In genomic region chr3:101807646-101808045, GRCm38 (mm10) we compare ENCODE assay signal across 17 mouse cellular contexts. TPM values are rescaled to one million over a fixed set of nuclear protein-coding genes. Genes with fewer than 3 reads are reported as not detected.
A peak's percentile ranks its signal among the peaks of the same experiment; 100 is the strongest.
DNase-seq lines count a peak whose midpoint lies in the region; ATAC-seq lines count a peak whose summit lies in the region.
"Had no signal": no experiment of that assay in that cellular context is flagged by ENCODE, and none has a peak within 500 bp of the region (broad histone marks: within the 10 kb centered on the region; RNA-seq: fewer than 3 reads in every experiment).

No protein-coding gene starts in this region.

- no peaks in the 10 kb centered on the region for H3K36me3 ChIP-seq in heart, embryonic 16.5 days (ENCODE audit: control insufficient read depth, insufficient read depth)
- no peaks in the 10 kb centered on the region for H3K36me3 ChIP-seq in heart, embryonic 11.5 days (ENCODE audit: control insufficient read depth, insufficient read depth, low read length)
- H3K36me3 ChIP-seq in embryonic facial prominence, embryonic 10.5 days (replicated peaks) = no peaks in the 10 kb centered on the region
- H3K36me3 ChIP-seq: limb, embryonic 10.5 days had no signal

- H3K4me3 ChIP-seq in heart, embryonic 16.5 days (ENCODE audit: low read length) = no peak overlapping the region
- no peak overlapping the region for H3K4me3 ChIP-seq in heart, embryonic 11.5 days (ENCODE audit: low read depth, low read length)
- H3K4me3 ChIP-seq in embryonic facial prominence, embryonic 10.5 days = no peak overlapping the region
- H3K4me3 ChIP-seq: limb, embryonic 10.5 days; myocyte had no signal

- no peak for ATAC-seq in heart, embryonic 16.5 days (replicated peaks; ENCODE audit: extremely low read depth, insufficient read depth, low FRiP score)
- ATAC-seq in heart, embryonic 11.5 days (replicated peaks; ENCODE audit: insufficient number of reproducible peaks, low FRiP score, low TSS enrichment) = no peak

- WGBS in heart, embryonic 16.5 days = 52% methylated on average over 6 of the region's 6 CpGs
- WGBS in heart, embryonic 11.5 days (ENCODE audit: insufficient replicate concordance) = 53% methylated on average over 6 of the region's 6 CpGs
- WGBS in embryonic facial prominence, embryonic 10.5 days = 87% methylated on average over 6 of the region's 6 CpGs

- no peaks in the 10 kb centered on the region for H3K9me3 ChIP-seq in heart, embryonic 16.5 days (replicated peaks; ENCODE audit: control insufficient read depth, low read length)
- no peaks in the 10 kb centered on the region for H3K9me3 ChIP-seq in heart, embryonic 11.5 days (replicated peaks; ENCODE audit: control insufficient read depth, low read length)
- no peaks in the 10 kb centered on the region for H3K9me3 ChIP-seq in embryonic facial prominence, embryonic 10.5 days
- H3K9me3 ChIP-seq: limb, embryonic 10.5 days had no signal

- H3K9ac ChIP-seq in heart, embryonic 16.5 days (ENCODE audit: low read length) = 0 out of 2 replicates have a peak overlapping the region, but pooled peaks have one; percentile 9
- H3K9ac ChIP-seq in heart, embryonic 11.5 days (ENCODE audit: low read depth, low read length) = no peak overlapping the region; the same call in 1 of the 2 replicates

- peak; percentile 98 for DNase-seq in brain, adult 2 months (ENCODE audit: low read depth, low spot score)
- DNase-seq in cerebellum, adult 18-20 months = peak; percentile 86 to 94
- DNase-seq in cerebellum, postnatal 25 days = peak; percentile 85 to 86
- no peak for DNase-seq in kidney, adult 18-20 months
- DNase-seq in embryonic facial prominence, embryonic 10.5 days (ENCODE audit: low spot score) = no peak
- DNase-seq: adrenal gland, adult 2 months; kidney, postnatal 4 days; layer of hippocampus, adult 9-11 months; lung, adult 18-20 months; right cerebral cortex, postnatal 25 days; thymus, adult 2 months had no signal

- peak overlapping the region; percentile 0; the same call in 1 of the 2 replicates for H3K27ac ChIP-seq in heart, embryonic 16.5 days (ENCODE audit: low read length)
- H3K27ac ChIP-seq in heart, embryonic 11.5 days (ENCODE audit: low read depth, low read length) = no peak overlapping the region
- no peak overlapping the region for H3K27ac ChIP-seq in embryonic facial prominence, embryonic 10.5 days (replicated peaks)

- H3K4me1 ChIP-seq in heart, embryonic 16.5 days (ENCODE audit: control insufficient read depth, insufficient read depth, low read length) = peaks cover 44% of the 10 kb centered on the region
- H3K4me1 ChIP-seq in heart, embryonic 11.5 days (ENCODE audit: control insufficient read depth, insufficient read depth, low read length) = peaks cover 40% of the 10 kb centered on the region
- peaks cover 36% of the 10 kb centered on the region for H3K4me1 ChIP-seq in embryonic facial prominence, embryonic 10.5 days

- no peaks in the 10 kb centered on the region for H3K27me3 ChIP-seq in heart, embryonic 16.5 days (ENCODE audit: control insufficient read depth, insufficient read depth, low read length)
- H3K27me3 ChIP-seq in heart, embryonic 11.5 days (ENCODE audit: control insufficient read depth, insufficient read depth, low read length) = no peaks in the 10 kb centered on the region
- H3K27me3 ChIP-seq in embryonic facial prominence, embryonic 10.5 days (replicated peaks; ENCODE audit: low read depth, poor library complexity, severe bottlenecking) = peaks cover 36% of the 10 kb centered on the region

- no peak overlapping the region for H3K4me2 ChIP-seq in heart, embryonic 16.5 days (ENCODE audit: low read depth, low read length)
- H3K4me2 ChIP-seq in heart, embryonic 11.5 days = no peak overlapping the region

RNA-seq across cellular contexts. Expression of gene Mab21l3, which starts 41.1 kb away (rescaled TPM):
- 0.29 and 0.38 TPM in 2 replicates for polyA plus RNA-seq in heart, embryonic 16.5 days (2015; fragmentation: Nextera tagmentation; extraction: Ambion mirVana)
- polyA plus RNA-seq in heart, embryonic 11.5 days (2014; fragmentation: Nextera tagmentation; extraction: Ambion mirVana) = 0.11 and 0.25 TPM in 2 replicates
- 0.67 and 0.85 TPM in 2 replicates for polyA plus RNA-seq in embryonic facial prominence, embryonic 10.5 days (2016; fragmentation: Nextera tagmentation; extraction: Ambion mirVana)
- polyA plus RNA-seq: liver, adult 2 months; midbrain, embryonic 14.5 days had no signal

Comparison
In these comparisons a context has a peak if more than half of its experiments do, and no peak if none do; other contexts are left out.
1. DNase-seq: peak in brain, adult 2 months (single experiment), cerebellum, adult 18-20 months (2 of 2) and cerebellum, postnatal 25 days (2 of 2); none in kidney, adult 18-20 months (single experiment) and embryonic facial prominence, embryonic 10.5 days (single experiment).